Mouse (Mus musculus): ENCODE measurements around the gene Arl11.
A peak's percentile ranks its signal among the peaks of the same experiment; 100 is the strongest.

The Arl11 gene

GRCm38 (mm10) chr14:61327618-61328450, 18.3 kb downstream of the Arl11 start:
- no peak for DNase-seq (ENCODE audit: low read depth, low spot score)

GRCm38 (mm10) chr14:61330591-61330990, 21.0 kb downstream of the Arl11 start:
- DNase-seq (ENCODE audit: low read depth, low spot score) = no peak

GRCm38 (mm10) chr14:61330996-61331561, 21.5 kb downstream of the Arl11 start:
- DNase-seq (ENCODE audit: low read depth, low spot score) = peak; percentile 82

- DNase-seq (ENCODE audit: low read depth, low spot score) = no peak
Measured at GRCm38 (mm10) chr14:61339381-61339780, 29.8 kb downstream of the Arl11 start.

- DNase-seq (ENCODE audit: low read depth, low spot score) = no peak
Measured at GRCm38 (mm10) chr14:61344590-61344989, 35.0 kb downstream of the Arl11 start.

- DNase-seq (ENCODE audit: low read depth, low spot score) = no peak
Measured at GRCm38 (mm10) chr14:61346827-61347698, 37.5 kb downstream of the Arl11 start.

- DNase-seq (ENCODE audit: low read depth, low spot score) = no peak
Measured at GRCm38 (mm10) chr14:61349876-61350275, 40.3 kb downstream of the Arl11 start.

GRCm38 (mm10) chr14:61350808-61351207, 41.3 kb downstream of the Arl11 start:
- no peak for DNase-seq (ENCODE audit: low read depth, low spot score)

GRCm38 (mm10) chr14:61354251-61355235, 45.0 kb downstream of the Arl11 start:
- DNase-seq (ENCODE audit: low read depth, low spot score) = no peak

GRCm38 (mm10) chr14:61360131-61360980, 50.8 kb downstream of the Arl11 start, which contains the start of gene Ebpl:
Ebpl (minus strand) TSS chr14:61360439.
- DNase-seq (ENCODE audit: low read depth, low spot score) = peak; percentile 94

- DNase-seq (ENCODE audit: low read depth, low spot score) = no peak
Measured at GRCm38 (mm10) chr14:61360981-61361511, 51.5 kb downstream of the Arl11 start.
